Mouse (Mus musculus) CH12.LX (cell line): ENCODE measurements around the gene Ilf3. TPM values are rescaled to one million over a fixed set of nuclear protein-coding genes. Genes with fewer than 3 reads are reported as not detected.

ENCODE experiments used
- DNase-seq: peaks from one replicate; pipeline ENCODE4 v3.0.0-alpha.2; 2013; ENCODE audit errors: extremely low read depth
- H3K27ac ChIP-seq: 2 replicates; pipeline ENCODE4 v1.5.1; 2012; ENCODE audit warnings: low read depth, mild to moderate bottlenecking, control low read depth, moderate library complexity; ENCODE audit not compliant: insufficient read depth
- H3K27me3 ChIP-seq: replicated peaks from 2 replicates; pipeline ENCODE3; 2012; ENCODE audit warnings: inconsistent platforms
- H3K36me3 ChIP-seq, 2 experiments: replicated peaks in 1 of 2; 2 replicates each; pipeline versions ENCODE3 to v1.6.1; 2012; ENCODE audit warnings: inconsistent platforms in 1 of 2, low read length in 1 of 2, mild to moderate bottlenecking in 1 of 2, mixed read lengths in 1 of 2, moderate library complexity in 1 of 2; ENCODE audit not compliant: control insufficient read depth in 1 of 2, insufficient read depth in 1 of 2
- H3K4me1 ChIP-seq, 2 experiments: 2 replicates each; pipeline ENCODE4 v1.6.1; 2012; ENCODE audit warnings: inconsistent platforms in 1 of 2, moderate library complexity in 1 of 2; ENCODE audit not compliant: insufficient read depth in 2 of 2, control insufficient read depth in 1 of 2
- H3K4me2 ChIP-seq: 2 replicates; pipeline ENCODE4 v1.6.1; 2012; ENCODE audit warnings: low read depth, mild to moderate bottlenecking, control low read depth; ENCODE audit not compliant: poor library complexity, insufficient read depth, severe bottlenecking
- H3K4me3 ChIP-seq, 3 experiments: fragments of 150-350 bp in 1 of 3; sonication (generic) in 1 of 3; replicated peaks in 1 of 3; 2 replicates each; pipeline versions ENCODE3 to v1.5.1; 2011 to 2012; ENCODE audit warnings: low read depth in 2 of 3, low read length in 2 of 3, mild to moderate bottlenecking in 2 of 3, moderate library complexity in 2 of 3, control low read depth in 1 of 3, improper control_type of control experiment in 1 of 3, inconsistent platforms in 1 of 3, mixed read lengths in 1 of 3; ENCODE audit not compliant: poor library complexity in 1 of 3
- H3K79me2 ChIP-seq: replicated peaks from 2 replicates; pipeline ENCODE4 v1.6.1; 2012; ENCODE audit warnings: mild to moderate bottlenecking, moderate library complexity; ENCODE audit not compliant: control insufficient read depth, poor library complexity, insufficient read depth, severe bottlenecking; ENCODE audit errors: extremely low read depth
- H3K9ac ChIP-seq: 2 replicates; pipeline ENCODE4 v1.6.1; 2012; ENCODE audit warnings: low read depth, mild to moderate bottlenecking, control low read depth, moderate library complexity; ENCODE audit not compliant: insufficient read depth
- H3K9me3 ChIP-seq: replicated peaks from 2 replicates; pipeline ENCODE3; 2012; ENCODE audit warnings: low read length, inconsistent platforms, mixed read lengths
- BHLHE40 ChIP-seq: IDR thresholded peaks from 2 replicates; pipeline ENCODE4 v1.6.1; 2011; ENCODE audit warnings: mild to moderate bottlenecking, low read depth, low read length, improper control_type of control experiment
- CHD1 ChIP-seq: IDR thresholded peaks from 2 replicates; pipeline ENCODE4 v1.6.1; 2012; ENCODE audit warnings: low read depth, low read length, improper control_type of control experiment, inconsistent platforms
- CHD2 ChIP-seq: IDR thresholded peaks from 2 replicates; pipeline ENCODE4 v1.6.1; 2011; ENCODE audit warnings: low read length, improper control_type of control experiment
- CTCF ChIP-seq, 2 experiments: IDR thresholded peaks in 1 of 2; conservative IDR thresholded peaks in 1 of 2; 2 replicates each; pipeline ENCODE4 v1.5.1; 2011 to 2012; ENCODE audit warnings: low read depth in 2 of 2, low read length in 2 of 2, improper control_type of control experiment in 1 of 2, inconsistent platforms in 1 of 2, mild to moderate bottlenecking in 1 of 2, moderate library complexity in 1 of 2
- E2F4 ChIP-seq: IDR thresholded peaks from 2 replicates; pipeline ENCODE4 v1.6.1; 2011; ENCODE audit warnings: low read depth, low read length, improper control_type of control experiment; ENCODE audit not compliant: insufficient replicate concordance
- ELF1 ChIP-seq: IDR thresholded peaks from 2 replicates; pipeline ENCODE4 v1.6.1; 2014; ENCODE audit warnings: low read depth, mild to moderate bottlenecking, inconsistent platforms, low read length, improper control_type of control experiment
- EP300 ChIP-seq: IDR thresholded peaks from 2 replicates; pipeline ENCODE4 v1.6.1; 2011; ENCODE audit warnings: low read length, improper control_type of control experiment
- GABPA ChIP-seq: IDR thresholded peaks from 2 replicates; pipeline ENCODE4 v1.6.1; 2012; ENCODE audit warnings: low read depth, low read length, improper control_type of control experiment, inconsistent platforms; ENCODE audit not compliant: insufficient replicate concordance
- IRF4 ChIP-seq: IDR thresholded peaks from 2 replicates; pipeline ENCODE4 v1.6.1; 2014; ENCODE audit warnings: low read depth, mild to moderate bottlenecking, inconsistent platforms, low read length, improper control_type of control experiment
- JUN ChIP-seq: IDR thresholded peaks from 2 replicates; pipeline ENCODE4 v1.6.1; 2011; ENCODE audit warnings: low read depth, mild to moderate bottlenecking, low read length, improper control_type of control experiment, moderate library complexity; ENCODE audit not compliant: insufficient read depth
- JUND ChIP-seq: conservative IDR thresholded peaks from 2 replicates; pipeline ENCODE4 v1.6.1; 2011; ENCODE audit warnings: low read depth, low read length, improper control_type of control experiment
- MAZ ChIP-seq: IDR thresholded peaks from 2 replicates; pipeline ENCODE4 v1.6.1; 2012; ENCODE audit warnings: low read depth, mild to moderate bottlenecking, inconsistent platforms, low read length, improper control_type of control experiment, moderate library complexity
- MYC ChIP-seq: IDR thresholded peaks from 2 replicates; pipeline ENCODE4 v1.6.1; 2011; ENCODE audit warnings: low read depth, mild to moderate bottlenecking, improper control_type of control experiment, low read length
- POLR2A ChIP-seq: IDR thresholded peaks from 2 replicates; pipeline ENCODE4 v1.6.1; 2011; ENCODE audit warnings: low read depth, mild to moderate bottlenecking, improper control_type of control experiment, low read length
- POLR2AphosphoS2 ChIP-seq: IDR thresholded peaks from 2 replicates; pipeline ENCODE4 v1.6.1; 2011; ENCODE audit warnings: low read depth, low read length, improper control_type of control experiment
- RAD21 ChIP-seq: IDR thresholded peaks from 2 replicates; pipeline ENCODE4 v1.6.1; 2011; ENCODE audit warnings: low read depth, mild to moderate bottlenecking, low read length, improper control_type of control experiment, moderate library complexity
- RCOR1 ChIP-seq: conservative IDR thresholded peaks from 2 replicates; pipeline ENCODE4 v1.6.1; 2012; ENCODE audit warnings: low read depth, mild to moderate bottlenecking, inconsistent platforms, low read length, improper control_type of control experiment
- SIN3A ChIP-seq: IDR thresholded peaks from 2 replicates; pipeline ENCODE4 v1.6.1; 2012; ENCODE audit warnings: low read length, improper control_type of control experiment, inconsistent platforms
- SMC3 ChIP-seq: IDR thresholded peaks from 2 replicates; pipeline ENCODE4 v1.6.1; 2011; ENCODE audit warnings: low read depth, low read length, improper control_type of control experiment
- TBP ChIP-seq: conservative IDR thresholded peaks from 2 replicates; pipeline ENCODE4 v1.6.1; 2011; ENCODE audit warnings: low read depth, low read length, improper control_type of control experiment
- TCF12 ChIP-seq: IDR thresholded peaks from 2 replicates; pipeline ENCODE4 v1.6.1; 2014; ENCODE audit warnings: low read depth, mild to moderate bottlenecking, inconsistent platforms, low read length, improper control_type of control experiment
- USF2 ChIP-seq: conservative IDR thresholded peaks from 2 replicates; pipeline ENCODE4 v1.6.1; 2011; ENCODE audit warnings: low read depth, low read length, improper control_type of control experiment
- ZC3H11A ChIP-seq: IDR thresholded peaks from 2 replicates; pipeline ENCODE4 v1.6.1; 2012; ENCODE audit warnings: low read depth, mild to moderate bottlenecking, inconsistent platforms, low read length, improper control_type of control experiment
- ZKSCAN1 ChIP-seq: IDR thresholded peaks from 2 replicates; pipeline ENCODE4 v1.6.1; 2012; ENCODE audit warnings: low read depth, inconsistent platforms, low read length, improper control_type of control experiment, borderline replicate concordance
- dilution Hi-C: fragments of 300-500 bp; cut with MboI; formaldehyde crosslinking; loops from 2 replicates; pipeline ENCODE4 v1.14.3; 2020; ENCODE audit warnings: low sequenced_read_pairs; ENCODE audit not compliant: extremely low pct_unique_long_range_greater_than_20kb, extremely low pct_ligation_motif_present
- in situ Hi-C: fragments of 300-500 bp; cut with MboI; formaldehyde crosslinking; loops from 3 replicates; pipeline ENCODE4 v1.14.3; 2019; ENCODE audit warnings: low sequenced_read_pairs, low pct_ligation_motif_present, low pct_unique_long_range_greater_than_20kb, mixed read lengths
- polyA plus RNA-seq: library from polyadenylated mRNA; unstranded; fragments of >175 nt; gene quantifications from 2 replicates; pipeline ENCODE4 v1.2.1, GENCODE M21; 2012; ENCODE audit warnings: low read depth; ENCODE audit not compliant: insufficient read length
- total RNA-seq, 2 experiments: library from RNA; depleted of rRNA; stranded (reverse); fragments of 300-350 nt in 1 of 2; fragments of >200 nt in 1 of 2; gene quantifications; 2 replicates each; pipeline ENCODE4 v1.2.3; 2012 to 2014

Gene Ilf3
- total and polyA plus RNA-seq, 3 experiments: 72.8 to 128 (median 77.3) TPM

- H3K9me3 ChIP-seq: no peaks in the 10 kb centered on the region
- H3K9ac ChIP-seq: no peak overlapping the region
- H3K4me2 ChIP-seq: no peak overlapping the region
- H3K79me2 ChIP-seq: peaks cover 15% of the 10 kb centered on the region
- dilution Hi-C loops (no loop called here), in situ Hi-C loops (no loop called here)
- no peak overlapping the region for H3K4me3 ChIP-seq
- no peak for DNase-seq
- peaks cover 6 to 71% of the 10 kb centered on the region in 2 experiments for H3K36me3 ChIP-seq
- H3K27ac ChIP-seq: no peak overlapping the region
- TF ChIP-seq E2F4 (no peak), CHD2 (no peak), IRF4 (no peak), EP300 (no peak), GABPA (no peak), ZKSCAN1 (no peak), POLR2A (no peak), POLR2AphosphoS2 (no peak), CHD1 (no peak), SMC3 (no peak)
- H3K27me3 ChIP-seq: no peaks in the 10 kb centered on the region
- H3K4me1 ChIP-seq: peaks cover 13 to 43% of the 10 kb centered on the region in 2 experiments
Measured at GRCm38 (mm10) chr9:21438219-21438618, 70.5 kb downstream of the Ilf3 start.

- Histone ChIP-seq H3K27ac (peak overlapping the region; percentile 83), H3K79me2 (peaks cover 11% of the 10 kb centered on the region), H3K27me3 (no peaks in the 10 kb centered on the region), H3K4me3 (no peak overlapping the region), H3K9ac (peak overlapping the region; percentile 62), H3K4me1 (peaks cover 13 to 43% of the 10 kb centered on the region in 2 experiments), H3K9me3 (no peaks in the 10 kb centered on the region), H3K4me2 (peak overlapping the region; percentile 16; the same call in 1 of the 2 replicates), H3K36me3 (peaks cover 0 to 65% of the 10 kb centered on the region in 2 experiments)
- in situ Hi-C loops (no loop called here), dilution Hi-C loops (no loop called here)
- no peak for DNase-seq
- TF ChIP-seq EP300: no peak
- no peak for TF ChIP-seq TCF12
- no peak for TF ChIP-seq USF2
- TF ChIP-seq MAZ: peak; percentile 35; the same call in 1 of the 2 replicates
- TF ChIP-seq CHD2: no peak
- no peak for TF ChIP-seq MYC
Measured at GRCm38 (mm10) chr9:21439456-21439855, 71.8 kb downstream of the Ilf3 start.

- peak overlapping the region in 1 of 3 experiments; percentile 21 for H3K4me3 ChIP-seq
- H3K27ac ChIP-seq: peak overlapping the region; percentile 60; the same call in 1 of the 2 replicates
- dilution Hi-C loops (no loop called here), in situ Hi-C loops (no loop called here)
- H3K4me2 ChIP-seq: no peak overlapping the region
- H3K9me3 ChIP-seq: no peaks in the 10 kb centered on the region
- H3K27me3 ChIP-seq: no peaks in the 10 kb centered on the region
- TF ChIP-seq ELF1 (no peak), SMC3 (no peak), JUND (no peak), IRF4 (no peak), POLR2AphosphoS2 (no peak), JUN (no peak), MAZ (no peak), RAD21 (no peak), USF2 (no peak), GABPA (no peak), RCOR1 (no peak), CTCF (conservative IDR thresholded peaks at IDR 0.05 in 1 of 2, IDR thresholded peaks at IDR 0.05 in 1 of 2; ENCODE audit: low read depth in 2 of 2, low read length in 2 of 2) (no peak), ZC3H11A (no peak), SIN3A (no peak), BHLHE40 (no peak), MYC (no peak), EP300 (no peak), TBP (no peak)
- peak overlapping the region; percentile 62 for H3K9ac ChIP-seq
- H3K79me2 ChIP-seq: peaks cover 8% of the 10 kb centered on the region
- no peak for DNase-seq
- H3K4me1 ChIP-seq: peaks cover 13 to 43% of the 10 kb centered on the region in 2 experiments
- peaks cover 0 to 66% of the 10 kb centered on the region in 2 experiments for H3K36me3 ChIP-seq
Measured at GRCm38 (mm10) chr9:21439914-21440313, 72.2 kb downstream of the Ilf3 start.
